Mouse (Mus musculus) ES-E14 (cell line): ENCODE data around the gene Eif2b3. TPM values are rescaled to one million over a fixed set of nuclear protein-coding genes. Genes with fewer than 3 reads are reported as not detected.

Source experiments
- DNase-seq: peaks from one replicate; pipeline ENCODE4 v3.0.0-alpha.2; 2013; ENCODE audit warnings: low read depth, low spot score
- H3K27ac ChIP-seq: 2 replicates; pipeline ENCODE4 v1.5.1; 2012; ENCODE audit warnings: low read depth, mild to moderate bottlenecking, low read length, moderate library complexity, mixed read lengths; ENCODE audit not compliant: poor library complexity, insufficient read depth, severe bottlenecking
- H3K36me3 ChIP-seq: 2 replicates; pipeline ENCODE4 v1.6.1; 2012; ENCODE audit warnings: mild to moderate bottlenecking, low read length, moderate library complexity, mixed read lengths; ENCODE audit not compliant: control insufficient read depth, poor library complexity, insufficient read depth, severe bottlenecking
- H3K4me1 ChIP-seq, 2 experiments: fragments of 150-350 bp in 1 of 2; sonication (generic) in 1 of 2; 2 replicates each; pipeline ENCODE4 v1.6.1; 2012; ENCODE audit warnings: low read length in 2 of 2, mild to moderate bottlenecking in 1 of 2, mixed read lengths in 1 of 2; ENCODE audit not compliant: control insufficient read depth in 2 of 2, insufficient read depth in 2 of 2, poor library complexity in 1 of 2
- H3K4me3 ChIP-seq, 2 experiments: fragments of 150-350 bp in 1 of 2; sonication (generic) in 1 of 2; 2 replicates each; pipeline ENCODE4 v1.5.1; 2012; ENCODE audit warnings: low read length in 2 of 2, low read depth in 1 of 2, mild to moderate bottlenecking in 1 of 2, mixed read lengths in 1 of 2; ENCODE audit not compliant: insufficient read depth in 1 of 2, poor library complexity in 1 of 2, severe bottlenecking in 1 of 2
- H3K9ac ChIP-seq: 2 replicates; pipeline ENCODE4 v1.6.1; 2012; ENCODE audit warnings: low read depth, mild to moderate bottlenecking, low read length, mixed read lengths; ENCODE audit not compliant: poor library complexity, insufficient read depth, severe bottlenecking
- H3K9me3 ChIP-seq: fragments of 150-350 bp; sonication (generic); 2 replicates; pipeline ENCODE4 v1.6.1; 2012; ENCODE audit warnings: low read depth, mild to moderate bottlenecking, low read length; ENCODE audit not compliant: control insufficient read depth, insufficient read depth
- CHD2 ChIP-seq: IDR thresholded peaks from 2 replicates; pipeline ENCODE4 v1.6.1; 2014; ENCODE audit warnings: mild to moderate bottlenecking, low read depth, low read length, inconsistent platforms
- HCFC1 ChIP-seq: IDR thresholded peaks from 2 replicates; pipeline ENCODE4 v1.6.1; 2012; ENCODE audit warnings: low read length, inconsistent platforms, borderline replicate concordance; ENCODE audit not compliant: insufficient read depth
- MAFK ChIP-seq: IDR thresholded peaks from 2 replicates; pipeline ENCODE4 v1.6.1; 2014; ENCODE audit warnings: mild to moderate bottlenecking, low read depth, low read length, inconsistent platforms; ENCODE audit not compliant: insufficient read depth
- ZC3H11A ChIP-seq: IDR thresholded peaks from 2 replicates; pipeline ENCODE4 v1.6.1; 2012; ENCODE audit warnings: low read depth, mild to moderate bottlenecking, inconsistent platforms, low read length, borderline replicate concordance
- ZNF384 ChIP-seq: IDR thresholded peaks from 2 replicates; pipeline ENCODE4 v1.6.1; 2012; ENCODE audit warnings: low read depth, low read length, inconsistent platforms
- in situ Hi-C, 2 experiments: fragments of 600-800 bp; cut with MboI; formaldehyde crosslinking; loops; one replicate each; pipeline ENCODE4 v1.15.1; 2025; ENCODE audit warnings: low sequenced_read_pairs in 2 of 2, inconsistent platforms in 1 of 2; ENCODE audit not compliant: unreplicated experiment in 2 of 2
- total RNA-seq: library from RNA; depleted of rRNA; stranded (reverse); fragments of 300-350 nt; gene quantifications from 2 replicates; pipeline ENCODE4 v1.2.3, GENCODE M21; 2012

Gene Eif2b3
- total RNA-seq, 1 experiment, result 55.1 TPM

GRCm38 (mm10) chr4:117010231-117010630 lies 9.0 kb upstream of the Eif2b3 start:
- in situ Hi-C loops, result no loop called here
- no peak for DNase-seq
- no peaks in the 10 kb centered on the region for H3K9me3 ChIP-seq
- no peaks in the 10 kb centered on the region for H3K36me3 ChIP-seq
- TF ChIP-seq ZNF384, result no peak
- TF ChIP-seq MAFK, result no peak
- no peak for TF ChIP-seq CHD2
- no peak for TF ChIP-seq ZC3H11A
- no peak for TF ChIP-seq HCFC1
- no peak overlapping the region for H3K9ac ChIP-seq
- H3K27ac ChIP-seq, result no peak overlapping the region
- peaks cover 4 to 7% of the 10 kb centered on the region in 2 experiments; a peak in 2 of 4 replicates for H3K4me1 ChIP-seq
- no peak overlapping the region for H3K4me3 ChIP-seq

DNA sequence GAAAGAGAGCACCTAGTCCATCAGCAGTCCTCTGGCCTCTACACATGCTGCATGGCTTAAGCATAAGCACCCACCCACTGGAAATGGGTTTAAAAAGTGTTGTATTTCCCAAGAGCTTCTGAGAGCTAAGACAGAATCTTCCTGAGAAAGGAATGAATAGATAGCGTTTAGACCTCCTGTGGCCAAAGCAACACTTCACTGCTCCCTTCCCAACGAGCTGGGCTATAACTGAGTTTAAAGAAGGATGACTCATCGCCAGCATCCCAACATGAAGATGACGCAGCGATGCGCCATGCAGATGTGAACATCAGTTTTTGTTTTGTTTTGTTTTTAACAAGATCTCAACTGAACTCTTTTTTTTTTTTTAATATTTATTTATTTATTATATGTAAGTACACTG lies 5.6 kb upstream of the Eif2b3 start:
- no peaks in the 10 kb centered on the region for H3K9me3 ChIP-seq
- no peak overlapping the region for H3K27ac ChIP-seq
- H3K9ac ChIP-seq, result no peak overlapping the region
- TF ChIP-seq ZNF384, result no peak
- TF ChIP-seq ZC3H11A, result no peak
- TF ChIP-seq HCFC1, result no peak
- no peak for TF ChIP-seq CHD2
- TF ChIP-seq MAFK, result no peak
- H3K4me1 ChIP-seq, result peaks cover 1 to 4% of the 10 kb centered on the region in 2 experiments; a peak in 2 of 4 replicates
- no peak for DNase-seq
- no peaks in the 10 kb centered on the region for H3K36me3 ChIP-seq
- in situ Hi-C loops, result no loop called here
- H3K4me3 ChIP-seq, result no peak overlapping the region

DNA sequence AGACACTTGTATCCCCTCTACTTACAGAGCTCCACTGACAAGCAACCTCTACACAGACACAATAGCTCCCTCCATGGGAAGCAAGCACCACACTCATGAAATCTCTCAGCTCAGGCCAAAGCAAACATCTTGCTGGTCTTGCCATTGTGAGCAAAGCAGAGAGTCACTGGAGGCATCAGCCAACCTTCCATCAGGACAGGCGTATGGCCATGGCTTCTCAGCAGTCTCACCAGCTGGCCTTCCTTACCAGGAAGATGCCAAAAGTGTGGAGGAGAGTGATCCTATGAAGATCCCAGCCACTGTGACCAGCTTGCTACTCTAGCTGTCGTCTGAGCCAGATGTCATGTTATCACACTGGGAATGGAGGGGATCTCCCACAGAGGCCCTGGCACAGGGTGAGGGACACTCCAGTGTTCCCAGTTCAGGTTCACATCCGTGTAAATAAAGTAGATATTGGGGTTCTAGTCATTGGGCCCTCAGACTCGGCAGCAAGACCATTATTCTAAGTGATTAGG lies 4.2 kb upstream of the Eif2b3 start:
- no peaks in the 10 kb centered on the region for H3K36me3 ChIP-seq
- TF ChIP-seq ZNF384 (no peak), CHD2 (no peak), ZC3H11A (no peak)
- no peaks in the 10 kb centered on the region for H3K9me3 ChIP-seq
- H3K4me3 ChIP-seq, result no peak overlapping the region
- no peak overlapping the region for H3K9ac ChIP-seq
- no peak overlapping the region for H3K27ac ChIP-seq
- peaks cover 1 to 4% of the 10 kb centered on the region in 2 experiments; a peak in 2 of 4 replicates for H3K4me1 ChIP-seq
- no peak for DNase-seq
- in situ Hi-C loops, result no loop called here

- no peak overlapping the region for H3K27ac ChIP-seq
- no peaks in the 10 kb centered on the region for H3K9me3 ChIP-seq
- H3K4me1 ChIP-seq, result peaks cover 4 to 6% of the 10 kb centered on the region in 2 experiments; a peak in 3 of 4 replicates
- no peak overlapping the region for H3K4me3 ChIP-seq
- DNase-seq, result no peak
- in situ Hi-C loops, result no loop called here
- no peak for TF ChIP-seq ZNF384
- TF ChIP-seq HCFC1, result no peak
- no peak for TF ChIP-seq ZC3H11A
- no peak for TF ChIP-seq MAFK
- TF ChIP-seq CHD2, result no peak
- H3K9ac ChIP-seq, result no peak overlapping the region
- peaks cover 4% of the 10 kb centered on the region for H3K36me3 ChIP-seq
Measured at GRCm38 (mm10) chr4:117017738-117018137, 1.5 kb upstream of the Eif2b3 start.

- Histone ChIP-seq H3K9ac (no peak overlapping the region), H3K9me3 (no peaks in the 10 kb centered on the region), H3K36me3 (peaks cover 7% of the 10 kb centered on the region), H3K4me1 (peaks cover 4 to 6% of the 10 kb centered on the region in 2 experiments; a peak in 3 of 4 replicates), H3K27ac (no peak overlapping the region), H3K4me3 (no peak overlapping the region)
- DNase-seq, result no peak
- TF ChIP-seq HCFC1, result no peak
- no peak for TF ChIP-seq ZC3H11A
- no peak for TF ChIP-seq ZNF384
- TF ChIP-seq MAFK, result no peak
- TF ChIP-seq CHD2, result no peak
- in situ Hi-C loops, result no loop called here
Measured at GRCm38 (mm10) chr4:117018327-117018726, 875 bp upstream of the Eif2b3 start.
